Mouse (Mus musculus): Measurements from ENCODE around the gene Pdk4.
A peak's percentile ranks its signal among the peaks of the same experiment; 100 is the strongest.

Gene Pdk4

GRCm38 (mm10) chr6:5443104-5443863 is 52.8 kb downstream of the Pdk4 start:
- no peak for DNase-seq

GRCm38 (mm10) chr6:5442316-5443085 is 53.6 kb downstream of the Pdk4 start:
- DNase-seq = peak; percentile 15

GRCm38 (mm10) chr6:5441221-5441620 is 54.9 kb downstream of the Pdk4 start:
- no peak for DNase-seq

GRCm38 (mm10) chr6:5437757-5438156 is 58.4 kb downstream of the Pdk4 start:
- DNase-seq = no peak

- no peak for DNase-seq
Measured at GRCm38 (mm10) chr6:5433887-5434286, 62.2 kb downstream of the Pdk4 start.

Data from right cerebral cortex, postnatal 14 days (tissue).